Mouse (Mus musculus): ENCODE measurements around the gene Sucnr1.

Gene Sucnr1

GRCm38 (mm10) chr3:60111889-60112646, 30.4 kb downstream of the Sucnr1 start:
- peak; percentile 22 for DNase-seq

- DNase-seq, result no peak
These were observed 32.9 kb downstream of the Sucnr1 start for GRCm38 (mm10) chr3:60114571-60114970.

GRCm38 (mm10) chr3:60121449-60121848, 39.8 kb downstream of the Sucnr1 start:
- no peak for DNase-seq

DNA sequence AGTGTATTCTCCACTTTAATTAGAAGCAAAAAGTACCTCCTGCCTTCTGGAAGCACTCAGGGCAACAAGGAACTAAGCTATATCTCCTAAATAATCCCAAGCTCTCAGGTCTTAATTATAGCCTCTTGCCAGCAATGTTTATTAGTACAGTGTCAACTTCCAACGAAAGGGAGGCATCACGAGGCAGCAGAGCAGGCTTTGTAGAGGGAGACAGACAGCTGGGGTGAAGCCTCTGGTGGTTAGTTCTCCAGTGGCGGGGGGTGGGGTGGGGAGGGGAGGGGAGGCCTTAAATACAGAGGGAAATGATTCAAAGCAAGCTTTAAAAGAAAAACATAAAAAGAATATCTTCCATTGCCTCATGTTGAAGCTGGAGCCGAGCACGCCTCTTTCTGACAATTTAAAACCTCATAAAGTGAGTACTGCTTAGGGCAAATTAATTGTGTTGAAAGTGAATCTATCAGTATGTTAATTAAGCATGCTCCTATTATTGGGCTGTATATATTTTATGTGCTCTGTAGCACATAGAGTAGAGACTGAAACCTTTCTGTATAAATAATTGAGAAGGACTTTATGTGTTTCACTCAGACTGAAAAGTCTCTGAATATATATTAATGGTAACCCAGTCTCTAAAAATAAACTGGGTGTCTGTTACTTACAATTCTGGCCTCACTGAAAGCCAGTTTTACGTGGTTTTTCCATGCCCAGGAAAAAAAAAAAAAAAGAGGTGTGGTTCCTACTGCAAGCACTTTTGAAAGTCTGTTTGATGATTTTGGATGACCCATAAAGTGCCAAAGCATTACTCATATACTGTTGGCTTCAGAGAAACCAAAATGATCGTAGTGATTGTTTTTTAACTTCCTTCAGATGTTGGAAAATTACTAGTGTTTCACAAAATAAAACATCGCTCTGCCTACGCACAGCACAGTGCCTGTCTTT, 42.5 kb downstream of the Sucnr1 start:
- DNase-seq, result no peak

DNA sequence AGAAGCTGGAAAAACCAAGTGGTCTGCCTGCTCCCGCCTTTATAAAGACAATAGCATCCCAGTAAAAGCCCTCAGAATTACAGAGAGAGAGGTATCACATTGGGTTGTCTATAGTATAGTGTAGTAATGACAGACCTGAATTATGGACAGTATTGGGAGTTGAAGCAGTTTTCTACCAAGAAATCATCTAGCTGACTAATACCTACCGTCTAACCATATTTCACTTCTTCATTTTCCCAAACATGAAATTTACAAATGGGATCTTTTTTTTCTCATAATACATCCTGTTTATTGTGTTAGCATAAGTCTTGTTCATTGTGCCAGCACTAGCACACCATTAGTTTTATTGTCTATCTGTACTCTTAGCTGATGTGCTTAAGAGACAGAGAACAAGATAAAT, 44.9 kb downstream of the Sucnr1 start:
- DNase-seq, result no peak

DNA sequence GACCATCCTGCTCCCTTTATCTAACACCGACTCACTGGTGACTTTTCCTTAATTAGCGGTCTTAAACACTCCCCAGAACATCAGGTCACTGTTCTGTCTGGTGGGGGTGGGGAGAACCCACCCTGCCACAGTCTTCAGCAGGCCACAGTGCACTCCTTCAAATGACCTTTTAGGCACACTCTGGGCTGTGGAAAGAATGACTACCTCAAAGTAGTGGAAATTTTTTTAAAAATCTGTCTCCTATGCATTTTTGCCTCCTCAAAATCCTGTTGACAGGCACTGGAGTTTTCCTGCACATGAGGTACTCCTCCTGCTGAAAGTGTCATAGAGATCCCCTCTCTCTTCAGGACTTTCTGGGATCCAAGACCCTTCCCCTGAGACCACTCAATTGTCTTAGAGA, 46.6 kb downstream of the Sucnr1 start:
- DNase-seq, result no peak

DNA sequence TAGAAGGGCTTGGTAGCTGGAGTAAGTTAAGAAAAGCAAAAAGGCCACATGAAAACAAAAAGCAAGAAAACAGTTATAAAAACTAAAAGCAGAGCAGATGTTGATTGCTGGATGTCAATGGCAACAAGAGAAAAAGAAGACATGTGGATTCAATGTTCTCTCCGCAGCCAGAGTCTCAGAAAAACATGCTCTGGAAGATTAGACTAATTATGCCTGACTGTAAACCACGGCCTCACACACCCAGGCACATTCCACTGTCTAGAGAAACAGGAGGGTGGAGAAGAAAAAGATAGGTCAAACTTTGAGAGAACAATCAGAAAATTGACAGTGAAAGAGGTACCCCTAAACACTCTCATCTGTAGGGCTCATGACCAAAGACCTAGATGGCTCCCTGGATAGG, 54.1 kb downstream of the Sucnr1 start:
- DNase-seq, result no peak
